Mouse (Mus musculus) limb, embryonic 14.5 days (tissue): ENCODE measurements around the gene BC025446. TPM values are rescaled to one million over a fixed set of nuclear protein-coding genes. Genes with fewer than 3 reads are reported as not detected.

Experiments used
- ATAC-seq: fragments of 200-750 bp; cut with Nextera tagmentation; 2 replicates; pipeline ENCODE4 v1.8.0; 2017; ENCODE audit warnings: low read depth, moderate number of reproducible peaks, moderate TSS enrichment; ENCODE audit not compliant: low FRiP score
- DNase-seq: peaks from one replicate; pipeline ENCODE4 v3.0.0-alpha.2; 2015; ENCODE audit warnings: low spot score
- H3K27ac ChIP-seq: fragments of 300-500 bp; sonication (generic); replicated peaks from 2 replicates; pipeline ENCODE4 v1.5.1; 2014; ENCODE audit warnings: low read depth, mild to moderate bottlenecking, low read length, moderate library complexity, mixed read lengths
- H3K27me3 ChIP-seq: fragments of 300-500 bp; sonication (generic); 2 replicates; pipeline ENCODE4 v1.6.1; 2014; ENCODE audit warnings: low read length, mixed read lengths; ENCODE audit not compliant: control insufficient read depth, insufficient read depth
- H3K36me3 ChIP-seq: fragments of 300-500 bp; sonication (generic); 2 replicates; pipeline ENCODE4 v1.6.1; 2014; ENCODE audit warnings: mild to moderate bottlenecking, low read length, moderate library complexity, mixed read lengths; ENCODE audit not compliant: control insufficient read depth, insufficient read depth
- H3K4me1 ChIP-seq: fragments of 300-500 bp; sonication (generic); 2 replicates; pipeline ENCODE4 v1.6.1; 2014; ENCODE audit warnings: antibody characterized with exemption, low read length, mixed read lengths; ENCODE audit not compliant: control insufficient read depth, insufficient read depth
- H3K4me2 ChIP-seq: fragments of 300-500 bp; sonication (generic); replicated peaks from 2 replicates; pipeline ENCODE4 v1.6.1; 2014; ENCODE audit warnings: low read depth, mild to moderate bottlenecking, low read length, moderate library complexity; ENCODE audit not compliant: severe bottlenecking
- H3K4me3 ChIP-seq: fragments of 300-500 bp; sonication (generic); replicated peaks from 2 replicates; pipeline ENCODE4 v1.5.1; 2014; ENCODE audit warnings: low read length
- H3K9ac ChIP-seq: fragments of 300-500 bp; sonication (generic); 2 replicates; pipeline ENCODE4 v1.6.1; 2014; ENCODE audit warnings: mild to moderate bottlenecking, low read depth, low read length, moderate library complexity; ENCODE audit not compliant: severe bottlenecking
- H3K9me3 ChIP-seq: fragments of 300-500 bp; sonication (generic); 2 replicates; pipeline ENCODE4 v1.6.1; 2016; ENCODE audit warnings: low read length; ENCODE audit not compliant: control insufficient read depth
- POLR2A ChIP-seq: fragments of 200-500 bp; IDR thresholded peaks from 2 replicates; pipeline ENCODE4 v1.8.0; 2012; ENCODE audit warnings: inconsistent platforms, mild to moderate bottlenecking, moderate library complexity, borderline replicate concordance; ENCODE audit not compliant: insufficient read depth, insufficient read length; ENCODE audit errors: extremely low read depth
- WGBS: fragments of 180-500 bp; shearing (Covaris S2); extraction: QIAGEN DNeasy Blood & Tissue Kit; methylation state at CpG from one replicate; pipeline ENCODE4 v1.1.7; 2014; 5-methylcytosine and 5-hydroxymethylcytosine counted together
- polyA plus RNA-seq, 2 experiments: library from polyadenylated mRNA; depleted of rRNA in 1 of 2; stranded (reverse) in 1 of 2; unstranded in 1 of 2; fragments of >200 nt; fragmentation: Nextera tagmentation in 1 of 2; extraction: Ambion mirVana in 1 of 2; gene quantifications; 2 replicates each; pipeline versions ENCODE4 v1.2.1 to v1.2.3; 2012 to 2014

Gene BC025446
- polyA plus RNA-seq, 2 experiments = not detected

- TF ChIP-seq POLR2A = no peak
- Histone ChIP-seq H3K9ac (no peak overlapping the region), H3K9me3 (no peaks in the 10 kb centered on the region), H3K27ac (no peak overlapping the region), H3K4me1 (no peaks in the 10 kb centered on the region), H3K4me3 (no peak overlapping the region), H3K36me3 (no peaks in the 10 kb centered on the region), H3K27me3 (no peaks in the 10 kb centered on the region), H3K4me2 (no peak overlapping the region)
- DNase-seq = no peak
- ATAC-seq = no peak
These were observed 5.8 kb downstream of the BC025446 start for GRCm38 (mm10) chr15:75221942-75222341.

- no peaks in the 10 kb centered on the region for H3K4me1 ChIP-seq
- no peak for TF ChIP-seq POLR2A
- H3K9me3 ChIP-seq = no peaks in the 10 kb centered on the region
- ATAC-seq (no peak), DNase-seq (no peak)
- H3K27ac ChIP-seq = no peak overlapping the region
- no peak overlapping the region for H3K4me2 ChIP-seq
- H3K4me3 ChIP-seq = no peak overlapping the region
- no peak overlapping the region for H3K9ac ChIP-seq
- H3K27me3 ChIP-seq = no peaks in the 10 kb centered on the region
- WGBS = 86% methylated on average over 3 of the region's 3 CpGs
- no peaks in the 10 kb centered on the region for H3K36me3 ChIP-seq
These were observed 21.6 kb downstream of the BC025446 start for GRCm38 (mm10) chr15:75237736-75238288.

- no peak for TF ChIP-seq POLR2A
- H3K27ac ChIP-seq = no peak overlapping the region
- no peak overlapping the region for H3K4me3 ChIP-seq
- H3K9me3 ChIP-seq = no peaks in the 10 kb centered on the region
- H3K36me3 ChIP-seq = no peaks in the 10 kb centered on the region
- H3K4me1 ChIP-seq = no peaks in the 10 kb centered on the region
- 40% methylated on average over 2 of the region's 2 CpGs for WGBS
- H3K4me2 ChIP-seq = no peak overlapping the region
- no peaks in the 10 kb centered on the region for H3K27me3 ChIP-seq
- no peak for DNase-seq
- no peak for ATAC-seq
- no peak overlapping the region for H3K9ac ChIP-seq
These were observed 24.4 kb downstream of the BC025446 start for GRCm38 (mm10) chr15:75240558-75240957.

- Histone ChIP-seq H3K9me3 (no peaks in the 10 kb centered on the region), H3K27ac (no peak overlapping the region), H3K4me1 (no peaks in the 10 kb centered on the region), H3K27me3 (no peaks in the 10 kb centered on the region), H3K4me3 (no peak overlapping the region), H3K4me2 (no peak overlapping the region), H3K9ac (no peak overlapping the region), H3K36me3 (no peaks in the 10 kb centered on the region)
- no peak for DNase-seq
- no peak for ATAC-seq
- no peak for TF ChIP-seq POLR2A
- WGBS = 79% methylated on average over 3 of the region's 3 CpGs
These were observed 26.8 kb downstream of the BC025446 start for GRCm38 (mm10) chr15:75242756-75243640.

DNA sequence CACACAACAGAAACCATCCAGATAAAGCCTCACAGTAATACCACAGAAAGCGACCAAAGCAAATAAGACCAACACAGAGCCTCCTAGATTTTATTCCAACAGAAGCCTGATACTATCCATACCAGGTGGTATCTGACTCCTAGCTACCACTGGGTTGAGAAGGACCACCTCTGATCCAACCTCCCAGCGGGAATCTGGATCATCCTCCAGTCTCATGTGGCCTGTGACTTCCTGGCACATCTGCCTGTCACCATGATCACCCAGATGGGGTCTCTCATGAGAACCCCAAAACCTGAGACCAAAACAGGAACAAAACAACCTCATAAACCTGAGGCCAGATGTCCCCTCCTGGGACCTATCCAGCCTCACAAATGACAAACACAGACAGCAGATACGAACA is 38.5 kb downstream of the BC025446 start:
- no peaks in the 10 kb centered on the region for H3K27me3 ChIP-seq
- H3K4me3 ChIP-seq = no peak overlapping the region
- TF ChIP-seq POLR2A = no peak
- no peaks in the 10 kb centered on the region for H3K36me3 ChIP-seq
- DNase-seq = no peak
- H3K9ac ChIP-seq = no peak overlapping the region
- no peak overlapping the region for H3K27ac ChIP-seq
- WGBS = 90% methylated on average over 3 of the region's 3 CpGs
- ATAC-seq = no peak
- H3K9me3 ChIP-seq = no peaks in the 10 kb centered on the region
- H3K4me2 ChIP-seq = no peak overlapping the region
- H3K4me1 ChIP-seq = no peaks in the 10 kb centered on the region
